Mouse (Mus musculus): ENCODE measurements around the gene Cdc42bpb. TPM values are rescaled to one million over a fixed set of nuclear protein-coding genes. Genes with fewer than 3 reads are reported as not detected.
A peak's percentile ranks its signal among the peaks of the same experiment; 100 is the strongest.

Cdc42bpb gene
- polyA plus RNA-seq, 1 experiment: 250 TPM

- DNase-seq (ENCODE audit: low read depth): no peak
- no peak for TF ChIP-seq POLR2A (IDR thresholded peaks at IDR 0.05; ENCODE audit: borderline replicate concordance, extremely low read depth, insufficient read depth, insufficient read length, poor library complexity, severe bottlenecking)
- no peak for TF ChIP-seq CTCF (IDR thresholded peaks at IDR 0.05; ENCODE audit: borderline replicate concordance, extremely low read depth, insufficient read depth, insufficient read length)
These were observed 102.9 kb downstream of the Cdc42bpb start for GRCm38 (mm10) chr12:111274447-111275149.

- no peak for DNase-seq (ENCODE audit: low read depth)
- TF ChIP-seq POLR2A (IDR thresholded peaks at IDR 0.05; ENCODE audit: borderline replicate concordance, extremely low read depth, insufficient read depth, insufficient read length, poor library complexity, severe bottlenecking) (no peak), CTCF (IDR thresholded peaks at IDR 0.05; ENCODE audit: borderline replicate concordance, extremely low read depth, insufficient read depth, insufficient read length) (no peak)
These were observed 103.5 kb downstream of the Cdc42bpb start for GRCm38 (mm10) chr12:111274006-111274405.

DNA sequence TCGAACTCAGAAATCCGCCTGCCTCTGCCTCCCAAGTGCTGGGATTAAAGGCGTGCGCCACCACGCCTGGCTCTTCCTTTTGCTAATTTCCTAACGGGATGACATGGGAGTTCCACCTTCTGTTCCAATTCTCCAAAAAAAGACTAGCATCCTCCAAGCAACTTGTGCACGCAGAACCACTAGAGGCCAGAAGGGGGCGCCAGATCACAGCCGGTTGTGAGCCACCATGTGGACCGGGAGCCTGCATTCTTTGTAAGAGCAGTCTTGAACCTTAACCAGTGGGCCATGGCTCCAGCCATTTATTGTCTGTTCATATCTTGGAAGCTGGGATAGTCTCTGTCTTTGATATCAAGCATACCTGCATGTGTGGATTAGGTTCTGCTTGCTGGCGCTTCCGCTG lies 105.1 kb downstream of the Cdc42bpb start:
- peak; percentile 85 for DNase-seq (ENCODE audit: low read depth)
- no peak for TF ChIP-seq POLR2A (IDR thresholded peaks at IDR 0.05; ENCODE audit: borderline replicate concordance, extremely low read depth, insufficient read depth, insufficient read length, poor library complexity, severe bottlenecking)
- peak; percentile 92 for TF ChIP-seq CTCF (IDR thresholded peaks at IDR 0.05; ENCODE audit: borderline replicate concordance, extremely low read depth, insufficient read depth, insufficient read length)

- DNase-seq (ENCODE audit: low read depth): no peak
- TF ChIP-seq POLR2A (IDR thresholded peaks at IDR 0.05; ENCODE audit: borderline replicate concordance, extremely low read depth, insufficient read depth, insufficient read length, poor library complexity, severe bottlenecking): no peak
- TF ChIP-seq CTCF (IDR thresholded peaks at IDR 0.05; ENCODE audit: borderline replicate concordance, extremely low read depth, insufficient read depth, insufficient read length): no peak
These were observed 105.6 kb downstream of the Cdc42bpb start for GRCm38 (mm10) chr12:111271966-111272365.

DNA sequence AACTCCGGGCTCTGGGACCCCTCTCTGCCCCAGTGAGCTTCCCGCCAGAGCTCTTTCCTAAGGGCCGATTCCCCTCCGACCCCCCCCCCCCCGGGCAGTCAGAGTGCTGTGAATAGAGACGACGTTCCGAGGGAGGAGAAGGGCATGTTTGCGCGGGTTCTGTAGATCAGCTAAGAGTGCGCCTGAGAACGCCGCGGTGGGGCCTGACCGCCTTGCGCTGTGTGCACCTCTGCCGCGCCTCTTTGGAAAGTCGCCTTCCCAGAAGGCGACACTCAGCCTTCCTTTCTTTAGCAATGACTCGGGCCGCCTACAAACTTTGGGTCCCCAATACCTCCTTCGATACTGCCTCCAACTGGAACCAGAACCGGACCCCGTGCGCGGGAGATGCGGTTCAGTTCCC lies 106.1 kb downstream of the Cdc42bpb start:
- TF ChIP-seq CTCF (IDR thresholded peaks at IDR 0.05; ENCODE audit: borderline replicate concordance, extremely low read depth, insufficient read depth, insufficient read length) (no peak), POLR2A (IDR thresholded peaks at IDR 0.05; ENCODE audit: borderline replicate concordance, extremely low read depth, insufficient read depth, insufficient read length, poor library complexity, severe bottlenecking) (no peak)

DNA sequence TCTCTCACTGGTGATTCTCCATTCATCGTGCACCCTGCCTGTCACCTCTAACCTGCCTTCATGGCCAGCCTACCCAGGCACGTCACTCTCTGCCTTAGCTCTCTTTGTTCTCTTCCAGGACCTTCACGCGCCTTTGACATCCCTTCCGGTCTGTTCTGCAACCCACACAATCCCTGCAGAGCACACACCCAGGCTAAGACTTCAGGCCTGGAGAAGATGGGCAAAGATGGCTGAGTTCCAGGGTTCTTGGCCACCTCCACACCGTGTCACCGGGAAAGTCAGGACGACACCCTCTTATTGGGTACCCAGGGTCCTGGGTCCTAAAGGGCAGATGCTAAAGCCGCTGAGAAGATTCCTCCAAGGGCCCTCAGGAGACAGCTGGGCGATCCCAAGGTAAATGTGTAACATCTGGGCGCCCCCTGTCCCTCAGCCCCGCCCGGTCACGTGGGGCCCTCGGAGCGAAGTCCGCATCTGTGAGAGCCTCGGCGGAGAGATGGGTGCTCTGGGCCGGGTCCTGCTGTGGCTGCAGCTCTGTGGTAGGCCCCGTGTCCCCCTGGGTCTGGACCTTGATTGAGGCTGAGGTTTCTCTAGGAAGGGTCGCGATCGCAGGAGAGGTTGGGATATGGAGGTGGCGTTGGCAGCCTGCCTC lies 106.8 kb downstream of the Cdc42bpb start, which contains the start of gene Amn:
Gene Amn, plus strand, starts transcription at position 467 of the 649 bp plus-strand sequence.
- no peak for TF ChIP-seq CTCF (IDR thresholded peaks at IDR 0.05; ENCODE audit: borderline replicate concordance, extremely low read depth, insufficient read depth, insufficient read length)
- no peak for TF ChIP-seq POLR2A (IDR thresholded peaks at IDR 0.05; ENCODE audit: borderline replicate concordance, extremely low read depth, insufficient read depth, insufficient read length, poor library complexity, severe bottlenecking)

More for the DNA sequence above, 106.1 kb downstream of the Cdc42bpb start:
- no peak for DNase-seq (ENCODE audit: low read depth)

DNA sequence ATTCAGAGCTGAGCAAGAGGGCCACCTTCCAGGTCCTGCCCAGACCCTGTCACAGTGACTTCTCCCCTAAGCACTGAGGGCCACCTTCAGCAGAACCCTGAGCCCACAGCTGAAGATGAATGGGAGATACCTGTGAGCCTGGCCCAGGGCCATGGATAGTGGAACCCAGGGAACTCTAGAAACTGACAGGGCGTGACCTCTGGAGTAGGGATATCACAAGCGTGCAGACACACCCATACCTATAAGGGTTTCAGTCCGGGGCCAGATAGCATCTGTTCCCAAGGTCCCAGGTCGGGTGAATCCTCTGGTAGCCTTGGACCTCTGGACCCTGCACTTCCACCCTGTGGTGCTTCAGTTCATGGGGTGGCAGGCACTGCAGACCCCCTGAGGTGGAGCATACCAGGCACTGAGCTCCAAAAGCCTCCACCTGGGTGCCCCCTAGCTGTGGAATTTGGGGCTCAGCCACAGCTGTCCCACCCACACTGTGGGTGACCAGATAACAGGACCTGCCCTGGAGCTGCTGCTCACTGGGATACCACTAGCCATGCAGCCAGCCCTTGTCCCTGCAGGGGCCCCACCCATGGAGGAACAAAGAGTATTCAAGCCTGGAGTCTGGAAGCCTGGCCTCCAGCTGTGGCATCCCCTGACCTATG lies 109.7 kb downstream of the Cdc42bpb start:
- DNase-seq (ENCODE audit: low read depth): no peak
- TF ChIP-seq CTCF (IDR thresholded peaks at IDR 0.05; ENCODE audit: borderline replicate concordance, extremely low read depth, insufficient read depth, insufficient read length) (no peak), POLR2A (IDR thresholded peaks at IDR 0.05; ENCODE audit: borderline replicate concordance, extremely low read depth, insufficient read depth, insufficient read length, poor library complexity, severe bottlenecking) (no peak)

More for the DNA sequence above, 106.8 kb downstream of the Cdc42bpb start, which contains the start of gene Amn:
- no peak for DNase-seq (ENCODE audit: low read depth)

DNA sequence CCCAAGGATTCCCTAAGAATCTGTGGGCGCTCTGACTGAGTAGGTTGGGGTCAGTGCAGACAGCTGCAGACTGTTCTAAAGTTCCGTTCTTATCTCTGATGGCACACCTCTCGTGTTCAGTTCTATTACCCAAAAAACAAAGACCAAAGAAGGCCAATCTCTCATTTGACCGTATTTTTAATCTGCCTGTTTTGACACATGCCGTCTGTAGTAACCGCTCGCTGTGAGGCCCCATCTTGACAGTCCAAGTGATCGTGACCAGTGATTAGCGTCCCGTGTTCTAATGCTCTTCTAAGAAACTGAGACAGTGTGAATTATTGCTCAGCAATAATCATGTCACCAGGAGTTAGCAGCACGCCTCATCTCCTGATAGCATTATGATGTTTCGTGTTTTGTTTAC lies 110.9 kb downstream of the Cdc42bpb start:
- DNase-seq (ENCODE audit: low read depth): no peak
- no peak for TF ChIP-seq POLR2A (IDR thresholded peaks at IDR 0.05; ENCODE audit: borderline replicate concordance, extremely low read depth, insufficient read depth, insufficient read length, poor library complexity, severe bottlenecking)

- DNase-seq (ENCODE audit: low read depth): no peak
- TF ChIP-seq POLR2A (IDR thresholded peaks at IDR 0.05; ENCODE audit: borderline replicate concordance, extremely low read depth, insufficient read depth, insufficient read length, poor library complexity, severe bottlenecking): no peak
- no peak for TF ChIP-seq CTCF (IDR thresholded peaks at IDR 0.05; ENCODE audit: borderline replicate concordance, extremely low read depth, insufficient read depth, insufficient read length)
These were observed 112.3 kb downstream of the Cdc42bpb start for GRCm38 (mm10) chr12:111265212-111265611.

DNA sequence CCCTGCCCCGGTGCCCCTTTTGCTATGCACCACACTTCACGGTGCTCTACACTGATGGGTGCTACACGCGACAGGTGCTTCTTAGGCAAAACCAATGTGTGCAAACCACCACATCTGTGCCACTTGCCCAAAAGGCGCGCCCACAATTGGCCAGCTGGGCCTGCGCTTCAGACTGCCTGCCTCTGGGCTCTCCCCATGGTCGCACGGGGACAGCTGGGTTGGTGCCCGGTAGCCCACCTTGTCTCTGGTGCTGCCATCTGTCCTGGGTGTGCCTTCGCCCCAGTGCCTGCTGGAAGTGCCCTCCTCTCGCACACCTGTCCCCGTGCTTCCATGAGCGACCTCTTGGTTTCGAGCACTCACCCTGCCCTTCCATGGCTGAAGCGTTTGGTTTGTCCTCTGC lies 113.9 kb downstream of the Cdc42bpb start:
- TF ChIP-seq CTCF (IDR thresholded peaks at IDR 0.05; ENCODE audit: borderline replicate concordance, extremely low read depth, insufficient read depth, insufficient read length) (no peak), POLR2A (IDR thresholded peaks at IDR 0.05; ENCODE audit: borderline replicate concordance, extremely low read depth, insufficient read depth, insufficient read length, poor library complexity, severe bottlenecking) (no peak)
- DNase-seq (ENCODE audit: low read depth): no peak

GRCm38 (mm10) chr12:111251227-111251626 lies 126.3 kb downstream of the Cdc42bpb start:
- TF ChIP-seq CTCF (IDR thresholded peaks at IDR 0.05; ENCODE audit: borderline replicate concordance, extremely low read depth, insufficient read depth, insufficient read length): peak; percentile 32; the same call in 1 of the 2 replicates
- no peak for TF ChIP-seq POLR2A (IDR thresholded peaks at IDR 0.05; ENCODE audit: borderline replicate concordance, extremely low read depth, insufficient read depth, insufficient read length, poor library complexity, severe bottlenecking)
- DNase-seq (ENCODE audit: low read depth): no peak

All from brain, embryonic 14.5 days (tissue).